Mouse (Mus musculus) kidney, embryonic 15.5 days (tissue): ENCODE measurements around the gene Slc26a6. TPM values are rescaled to one million over a fixed set of nuclear protein-coding genes. Genes with fewer than 3 reads are reported as not detected.

Experiments
- ATAC-seq: fragments of 200-750 bp; cut with Nextera tagmentation; replicated peaks from 2 replicates; pipeline ENCODE4 v1.8.0; 2017; ENCODE audit warnings: moderate TSS enrichment; ENCODE audit not compliant: low FRiP score
- H3K27ac ChIP-seq: fragments of 300-500 bp; sonication (generic); 2 replicates; pipeline ENCODE4 v1.5.1; 2015; ENCODE audit warnings: mild to moderate bottlenecking, inconsistent platforms
- H3K27me3 ChIP-seq: fragments of 300-500 bp; sonication (generic); 2 replicates; pipeline ENCODE4 v1.6.1; 2015; ENCODE audit warnings: inconsistent platforms
- H3K36me3 ChIP-seq: fragments of 300-500 bp; sonication (generic); 2 replicates; pipeline ENCODE4 v1.6.1; 2015; ENCODE audit warnings: inconsistent platforms
- H3K4me1 ChIP-seq: fragments of 300-500 bp; sonication (generic); 2 replicates; pipeline ENCODE4 v1.6.1; 2015; ENCODE audit warnings: inconsistent platforms
- H3K4me2 ChIP-seq: fragments of 300-500 bp; sonication (generic); 2 replicates; pipeline ENCODE4 v1.6.1; 2015; ENCODE audit warnings: moderate library complexity, mild to moderate bottlenecking, inconsistent platforms
- H3K4me3 ChIP-seq: fragments of 300-500 bp; sonication (generic); replicated peaks from 2 replicates; pipeline ENCODE4 v1.5.1; 2015; ENCODE audit warnings: mild to moderate bottlenecking, inconsistent platforms
- H3K9ac ChIP-seq: fragments of 300-500 bp; sonication (generic); 2 replicates; pipeline ENCODE4 v1.6.1; 2015; ENCODE audit warnings: mild to moderate bottlenecking, inconsistent platforms
- H3K9me3 ChIP-seq: fragments of 300-500 bp; sonication (generic); replicated peaks from 2 replicates; pipeline ENCODE4 v1.6.1; 2016; ENCODE audit warnings: inconsistent platforms
- WGBS: fragments of 180-500 bp; shearing (Covaris S2); methylation state at CpG from one replicate; pipeline ENCODE4 v1.1.7; 2015; ENCODE audit warnings: mixed read lengths; 5-methylcytosine and 5-hydroxymethylcytosine counted together
- polyA plus RNA-seq: library from polyadenylated mRNA; unstranded; fragments of >200 nt; fragmentation: Nextera tagmentation; extraction: Ambion mirVana; gene quantifications from 2 replicates; pipeline ENCODE4 v1.2.1, GENCODE M21; 2015

Slc26a6 gene
- polyA plus RNA-seq, 1 experiment from 2014 or later, result 15.2 TPM

DNA sequence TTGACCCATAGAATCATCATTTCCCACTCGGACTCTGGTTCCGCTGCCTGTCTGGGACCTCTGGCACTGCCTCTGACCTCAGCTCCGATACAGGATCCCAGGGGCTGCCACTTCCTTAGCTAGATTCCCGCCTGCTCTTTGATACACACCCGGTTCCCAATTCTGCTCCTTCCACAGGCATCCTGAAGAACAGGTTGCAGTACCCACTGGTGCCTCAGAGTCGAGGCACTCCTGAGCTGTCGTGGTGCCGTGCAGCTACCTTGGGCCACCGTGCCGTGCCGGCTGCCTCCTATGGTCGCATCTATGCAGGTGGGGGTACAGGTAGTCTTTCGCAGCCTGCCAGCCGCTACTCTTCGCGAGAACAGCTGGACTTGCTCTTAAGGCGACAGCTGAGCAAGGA, 4.7 kb upstream of the Slc26a6 start:
- Histone ChIP-seq H3K36me3 (no peaks in the 10 kb centered on the region), H3K9ac (no peak overlapping the region), H3K27me3 (peaks cover 3% of the 10 kb centered on the region; the same call in 1 of the 2 replicates), H3K9me3 (no peaks in the 10 kb centered on the region), H3K4me3 (no peak overlapping the region), H3K27ac (no peak overlapping the region), H3K4me1 (peaks cover 8% of the 10 kb centered on the region), H3K4me2 (no peak overlapping the region)
- 68% methylated on average over 17 of the region's 17 CpGs for WGBS
- no peak for ATAC-seq

DNA sequence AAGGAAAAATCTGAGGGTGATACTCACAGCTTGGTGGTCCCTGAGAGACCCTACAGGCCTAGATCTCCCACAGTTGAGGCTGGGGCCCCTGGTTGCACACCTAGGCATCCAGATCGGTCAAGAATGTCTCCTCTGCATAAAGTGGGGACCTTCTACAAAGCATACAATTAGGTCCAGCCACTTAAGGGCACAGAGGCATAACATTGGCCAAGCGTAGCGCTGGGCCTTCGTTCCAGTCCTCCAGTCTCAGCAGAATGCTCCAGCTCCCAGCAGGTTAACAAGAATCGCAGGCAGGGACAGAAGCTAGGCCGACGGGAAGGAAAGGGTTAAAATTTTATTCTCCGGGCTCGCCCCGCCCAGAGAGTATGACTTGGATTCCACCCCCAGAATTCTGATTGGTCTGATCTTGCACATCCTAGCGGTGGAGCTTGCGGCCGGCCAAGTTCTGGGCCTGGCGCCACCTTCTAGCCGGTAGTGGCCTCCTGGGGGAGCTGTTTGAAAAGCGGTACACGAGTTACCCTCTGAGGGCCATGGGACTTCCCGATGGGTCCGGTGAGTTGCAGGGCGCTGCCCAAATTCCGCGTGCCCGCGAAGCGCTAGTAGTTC, 655 bp downstream of the Slc26a6 start:
- Histone ChIP-seq H3K27ac (peak overlapping the region; percentile 90), H3K4me3 (peak overlapping the region; percentile 77), H3K9ac (peak overlapping the region; percentile 62), H3K36me3 (peaks cover 25% of the 10 kb centered on the region), H3K9me3 (no peaks in the 10 kb centered on the region), H3K4me2 (peak overlapping the region; percentile 91), H3K4me1 (peaks cover 21% of the 10 kb centered on the region), H3K27me3 (no peaks in the 10 kb centered on the region)
- peak; percentile 91 for ATAC-seq
- 2% methylated on average over 25 of the region's 25 CpGs for WGBS

DNA sequence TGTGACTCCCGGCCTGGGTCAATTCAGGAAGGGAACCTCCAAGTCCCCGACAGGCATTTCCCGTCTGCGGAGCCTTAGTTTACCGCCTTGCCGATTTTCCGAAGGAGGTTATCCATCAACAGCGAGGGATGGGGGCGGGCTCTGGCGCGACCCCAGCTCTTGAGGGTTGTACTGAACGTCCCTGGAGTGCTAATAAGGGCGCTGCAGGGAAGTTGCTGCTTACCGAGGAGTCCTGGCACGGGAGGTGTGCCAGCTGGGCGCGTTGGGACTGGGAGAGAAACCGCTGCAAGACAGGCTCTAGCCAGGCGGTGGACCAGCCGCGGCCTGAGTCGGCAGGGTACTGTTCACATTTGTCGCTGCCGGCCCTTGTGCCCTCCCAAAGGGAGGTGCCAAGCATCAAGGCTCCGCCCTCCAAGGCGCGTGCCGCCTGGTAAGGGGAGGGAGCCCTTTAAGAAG, 1.2 kb downstream of the Slc26a6 start:
- H3K27ac ChIP-seq, result peak overlapping the region; percentile 90
- peaks cover 28% of the 10 kb centered on the region for H3K36me3 ChIP-seq
- H3K4me3 ChIP-seq, result peak overlapping the region; percentile 77
- H3K27me3 ChIP-seq, result no peaks in the 10 kb centered on the region
- WGBS, result 0% methylated on average over 28 of the region's 28 CpGs
- peak overlapping the region; percentile 91 for H3K4me2 ChIP-seq
- ATAC-seq, result peak; percentile 88
- H3K9me3 ChIP-seq, result no peaks in the 10 kb centered on the region
- H3K4me1 ChIP-seq, result peaks cover 21% of the 10 kb centered on the region
- H3K9ac ChIP-seq, result peak overlapping the region; percentile 62

DNA sequence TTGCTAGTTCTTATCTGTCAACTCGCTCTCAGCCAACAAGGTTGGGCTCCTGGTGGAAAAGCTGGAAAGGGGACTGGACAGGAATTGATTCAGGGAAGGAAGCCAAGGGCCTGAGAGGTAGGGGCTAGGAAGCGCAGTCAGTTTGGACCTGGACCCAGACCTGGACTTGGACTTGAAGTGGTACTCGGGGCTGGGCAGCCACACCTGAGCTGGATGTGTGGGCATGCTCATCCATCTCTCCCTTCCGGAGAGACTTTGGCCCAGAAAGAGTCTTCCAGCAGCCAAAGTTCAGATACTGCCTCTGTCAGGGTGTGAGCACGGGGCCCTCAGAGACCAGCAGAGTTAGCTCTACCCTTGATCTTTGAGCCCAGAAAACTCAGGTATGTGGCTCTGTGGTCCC, 2.3 kb downstream of the Slc26a6 start:
- H3K9ac ChIP-seq, result no peak overlapping the region
- H3K4me2 ChIP-seq, result peak overlapping the region; percentile 91
- no peaks in the 10 kb centered on the region for H3K27me3 ChIP-seq
- no peaks in the 10 kb centered on the region for H3K9me3 ChIP-seq
- H3K27ac ChIP-seq, result no peak overlapping the region
- H3K4me3 ChIP-seq, result 0 out of 2 replicates have a peak overlapping the region, but pooled peaks have one; percentile 77
- peaks cover 21% of the 10 kb centered on the region for H3K4me1 ChIP-seq
- H3K36me3 ChIP-seq, result peaks cover 28% of the 10 kb centered on the region
- ATAC-seq, result no peak
- whole genome bisulfite sequencing, result 66% methylated on average over 5 of the region's 5 CpGs

DNA sequence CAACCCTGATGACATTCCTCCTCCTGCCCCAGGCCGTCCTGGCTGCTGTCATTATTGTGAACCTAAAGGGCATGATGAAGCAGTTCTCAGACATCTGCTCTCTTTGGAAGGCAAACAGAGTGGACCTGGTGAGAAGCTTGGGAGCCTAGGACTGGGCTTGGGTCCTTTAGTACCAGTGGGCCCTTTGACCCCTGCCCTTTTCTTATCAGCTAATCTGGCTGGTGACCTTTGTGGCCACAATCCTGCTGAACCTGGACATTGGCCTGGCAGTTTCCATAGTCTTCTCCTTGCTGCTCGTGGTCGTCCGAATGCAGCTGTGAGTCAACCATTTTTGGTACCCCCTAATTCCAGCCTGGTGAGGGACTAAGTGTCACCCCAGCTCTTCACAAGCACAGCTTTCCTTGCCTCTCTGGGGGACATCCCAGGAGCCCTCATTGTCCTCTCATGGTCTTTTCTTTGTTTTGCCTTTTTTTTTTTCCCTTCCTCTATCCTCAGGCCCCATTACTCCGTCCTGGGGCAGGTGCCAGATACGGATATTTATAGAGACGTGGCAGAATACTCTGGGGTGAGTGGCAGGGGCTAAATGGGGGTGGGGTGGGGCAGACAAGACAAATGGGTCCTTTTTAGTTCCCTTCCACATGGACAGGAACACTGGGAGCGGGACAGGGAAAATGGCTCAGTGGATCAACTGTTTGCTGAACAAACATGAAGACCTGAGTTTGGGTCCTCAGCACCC, 5.9 kb downstream of the Slc26a6 start:
- no peak for ATAC-seq
- peaks cover 39% of the 10 kb centered on the region for H3K36me3 ChIP-seq
- H3K4me2 ChIP-seq, result no peak overlapping the region
- H3K27me3 ChIP-seq, result no peaks in the 10 kb centered on the region
- H3K9me3 ChIP-seq, result no peaks in the 10 kb centered on the region
- no peak overlapping the region for H3K9ac ChIP-seq
- WGBS, result 80% methylated on average over 8 of the region's 8 CpGs
- peaks cover 9% of the 10 kb centered on the region; the same call in 1 of the 2 replicates for H3K4me1 ChIP-seq
- no peak overlapping the region for H3K27ac ChIP-seq
- H3K4me3 ChIP-seq, result no peak overlapping the region

DNA sequence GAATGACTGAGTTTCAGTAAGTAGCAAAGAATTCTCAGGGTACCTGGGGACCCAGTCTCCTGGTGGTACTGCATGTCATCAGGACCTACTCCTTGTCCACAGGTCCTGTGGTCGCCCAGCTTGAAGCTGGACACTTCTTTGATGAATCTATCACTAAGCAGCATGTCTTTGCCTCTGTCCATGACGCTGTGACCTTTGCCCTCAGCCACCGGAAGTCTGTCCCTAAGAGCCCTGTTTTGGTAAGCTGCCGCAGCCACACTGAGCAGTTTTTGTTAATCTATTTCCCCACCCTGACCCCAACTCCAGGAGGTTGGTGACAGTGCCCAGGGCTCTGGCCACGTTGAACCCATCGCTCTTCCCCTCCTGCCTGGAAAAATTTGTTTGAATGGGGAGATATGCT, 59.2 kb downstream of the Slc26a6 start:
- Histone ChIP-seq H3K4me1 (no peaks in the 10 kb centered on the region), H3K27ac (no peak overlapping the region), H3K4me3 (no peak overlapping the region), H3K27me3 (no peaks in the 10 kb centered on the region), H3K9me3 (no peaks in the 10 kb centered on the region), H3K9ac (no peak overlapping the region), H3K36me3 (no peaks in the 10 kb centered on the region), H3K4me2 (no peak overlapping the region)
- ATAC-seq, result no peak
- 66% methylated on average over 6 of the region's 6 CpGs for WGBS

DNA sequence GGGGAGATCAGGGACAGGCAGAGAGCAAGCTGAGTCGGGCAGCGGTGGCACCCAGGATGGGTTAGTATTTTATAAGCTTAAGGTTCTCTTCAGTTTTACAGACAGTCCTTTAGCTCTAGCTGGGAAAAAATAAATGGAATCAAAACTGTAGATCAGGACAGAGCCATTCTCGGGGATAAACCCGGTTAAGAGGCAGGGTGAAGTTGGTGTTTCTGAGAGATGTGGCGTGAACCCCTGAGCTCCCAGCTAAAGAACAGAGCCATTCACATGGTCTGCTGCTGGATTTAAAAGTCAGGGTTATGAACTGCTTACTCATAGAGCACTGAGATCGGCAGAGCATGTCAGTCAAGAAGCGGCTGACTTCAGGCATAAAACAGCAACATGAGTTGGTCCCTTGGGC, 60.1 kb downstream of the Slc26a6 start:
- no peak overlapping the region for H3K9ac ChIP-seq
- no peak overlapping the region for H3K27ac ChIP-seq
- H3K4me1 ChIP-seq, result no peaks in the 10 kb centered on the region
- no peaks in the 10 kb centered on the region for H3K27me3 ChIP-seq
- 77% methylated on average over 7 of the region's 7 CpGs for WGBS
- no peak for ATAC-seq
- no peaks in the 10 kb centered on the region for H3K9me3 ChIP-seq
- no peak overlapping the region for H3K4me2 ChIP-seq
- no peak overlapping the region for H3K4me3 ChIP-seq
- no peaks in the 10 kb centered on the region for H3K36me3 ChIP-seq

DNA sequence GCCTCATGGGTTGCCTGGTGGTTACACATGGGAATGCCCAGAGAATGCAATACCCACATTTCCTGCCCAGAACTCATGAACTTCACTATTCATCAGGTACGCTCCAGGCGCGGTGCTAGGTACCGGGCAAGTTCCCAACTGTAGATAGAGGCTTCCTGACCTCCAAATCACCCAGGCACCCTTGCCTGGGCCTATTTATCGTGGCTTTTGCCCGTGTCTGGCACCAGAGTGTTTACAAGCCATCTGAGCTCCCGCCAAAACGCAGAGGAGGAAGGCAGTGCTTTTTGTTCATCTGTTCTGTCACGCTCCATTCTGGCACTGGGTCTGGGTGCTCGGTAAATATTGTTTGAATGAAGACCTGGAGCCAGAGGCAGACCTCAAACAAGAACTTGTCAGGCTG, 60.5 kb downstream of the Slc26a6 start:
- no peak overlapping the region for H3K9ac ChIP-seq
- no peaks in the 10 kb centered on the region for H3K36me3 ChIP-seq
- H3K9me3 ChIP-seq, result no peaks in the 10 kb centered on the region
- H3K4me2 ChIP-seq, result no peak overlapping the region
- ATAC-seq, result no peak
- no peak overlapping the region for H3K4me3 ChIP-seq
- H3K4me1 ChIP-seq, result no peaks in the 10 kb centered on the region
- no peak overlapping the region for H3K27ac ChIP-seq
- no peaks in the 10 kb centered on the region for H3K27me3 ChIP-seq
- 82% methylated on average over 10 of the region's 10 CpGs for WGBS

DNA sequence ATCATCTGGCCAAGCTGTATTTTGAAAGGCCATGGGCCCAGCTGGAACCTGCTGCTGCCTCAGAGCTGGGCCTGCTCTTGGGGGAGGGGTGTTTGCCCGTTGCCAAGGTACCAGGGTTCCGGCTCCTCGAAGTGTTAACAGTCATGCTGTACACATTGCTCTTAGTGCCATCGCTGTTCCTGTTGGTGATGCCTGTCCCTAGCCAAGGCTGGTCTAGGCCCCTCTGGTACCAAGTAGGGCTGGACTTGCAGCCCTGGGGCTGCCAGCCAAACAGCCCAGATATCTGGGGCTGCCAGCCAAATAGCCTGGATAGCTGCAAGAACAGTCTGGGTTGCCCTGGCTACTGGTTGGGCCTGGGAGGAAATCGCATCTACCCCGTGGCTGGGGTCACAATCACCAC, 61.4 kb downstream of the Slc26a6 start, which contains the start of gene Tmem89:
Gene Tmem89 (plus strand): TSS at position 129 of the 400 bp plus-strand sequence.
- ATAC-seq, result no peak
- 75% methylated on average over 6 of the region's 6 CpGs for WGBS
- H3K9ac ChIP-seq, result no peak within 1 kb of the TSS
- no peak within 1 kb of the TSS for H3K27ac ChIP-seq
- no peaks in the 10 kb centered on the region for H3K9me3 ChIP-seq
- H3K4me3 ChIP-seq, result no peak within 1 kb of the TSS
- H3K36me3 ChIP-seq, result no peaks in the 10 kb centered on the region
- no peaks in the 10 kb centered on the region for H3K4me1 ChIP-seq
- no peaks in the 10 kb centered on the region for H3K27me3 ChIP-seq
- no peak within 1 kb of the TSS for H3K4me2 ChIP-seq

DNA sequence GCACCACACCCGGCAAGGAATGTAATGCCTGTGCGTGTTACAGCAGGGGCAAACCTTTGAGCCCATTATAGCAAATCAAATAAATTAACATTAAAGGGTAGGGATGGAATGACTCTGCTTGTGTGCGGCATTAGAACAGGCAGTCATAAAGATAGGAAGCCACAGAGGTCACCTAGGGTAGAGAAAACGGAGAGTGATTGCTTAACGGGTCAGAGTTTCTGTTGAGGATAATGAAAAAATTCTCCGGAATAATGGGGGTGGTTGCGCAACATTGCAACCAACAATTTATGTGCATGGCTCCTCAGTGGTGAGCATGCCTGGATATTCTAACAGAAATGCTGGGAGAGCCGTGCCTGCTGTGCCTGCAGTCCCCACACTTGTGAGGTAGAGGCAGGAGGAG, 72.8 kb downstream of the Slc26a6 start:
- no peaks in the 10 kb centered on the region for H3K36me3 ChIP-seq
- no peak overlapping the region for H3K27ac ChIP-seq
- H3K4me3 ChIP-seq, result no peak overlapping the region
- WGBS, result 46% methylated on average over 8 of the region's 8 CpGs
- 0 out of 2 replicates have a peak, but pooled peaks cover 5% of the 10 kb centered on the region for H3K4me1 ChIP-seq
- no peaks in the 10 kb centered on the region for H3K27me3 ChIP-seq
- ATAC-seq, result no peak
- no peak overlapping the region for H3K4me2 ChIP-seq
- H3K9me3 ChIP-seq, result no peaks in the 10 kb centered on the region
- no peak overlapping the region for H3K9ac ChIP-seq

DNA sequence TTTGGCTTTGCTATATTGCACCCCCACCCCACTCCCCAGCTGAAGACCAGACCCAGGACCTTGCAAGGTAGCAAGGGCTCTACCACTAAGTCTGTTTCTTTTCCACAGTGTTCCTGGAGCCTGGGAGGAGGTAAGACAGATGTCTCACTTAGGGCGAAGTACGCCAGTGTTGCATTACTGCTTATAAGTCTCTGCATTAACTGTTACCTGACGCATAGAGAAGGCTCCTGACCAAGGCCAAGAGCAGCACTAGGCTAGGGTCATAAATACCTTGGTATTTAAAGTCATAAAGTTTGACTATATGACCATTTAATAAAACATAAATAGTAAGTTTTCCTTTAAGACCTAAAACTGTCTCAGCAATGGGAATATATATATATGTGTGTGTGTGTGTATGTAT, 75.3 kb downstream of the Slc26a6 start:
- H3K4me2 ChIP-seq, result no peak overlapping the region
- H3K9me3 ChIP-seq, result no peaks in the 10 kb centered on the region
- no peaks in the 10 kb centered on the region for H3K27me3 ChIP-seq
- no peak overlapping the region for H3K27ac ChIP-seq
- no peak overlapping the region for H3K4me3 ChIP-seq
- H3K9ac ChIP-seq, result no peak overlapping the region
- 0 out of 2 replicates have a peak, but pooled peaks cover 5% of the 10 kb centered on the region for H3K4me1 ChIP-seq
- ATAC-seq, result no peak
- 82% methylated on average over 3 of the region's 3 CpGs for WGBS
- H3K36me3 ChIP-seq, result no peaks in the 10 kb centered on the region

DNA sequence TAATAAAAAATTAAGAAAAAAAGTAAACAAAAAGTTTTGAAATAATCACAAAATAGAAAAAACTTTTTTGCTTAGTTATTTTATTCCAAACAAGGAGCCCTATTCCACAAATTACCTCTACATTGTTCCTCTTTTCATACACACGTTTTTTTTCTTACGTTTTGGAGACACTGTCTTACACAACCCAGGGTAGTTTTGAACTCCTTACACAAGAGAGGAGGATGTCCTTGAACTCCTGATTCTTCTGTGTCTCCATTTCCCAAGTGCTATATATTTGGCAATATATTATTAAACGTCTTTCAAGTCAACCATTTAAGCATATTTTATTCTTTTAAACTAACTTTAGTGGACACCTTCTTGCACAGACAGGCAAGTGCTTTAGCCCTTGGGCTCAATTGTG, 82.9 kb downstream of the Slc26a6 start:
- ATAC-seq, result no peak
- H3K4me3 ChIP-seq, result peak overlapping the region; percentile 67

More for the DNA sequence above, 82.9 kb downstream of the Slc26a6 start:
- 16% methylated on average over 3 of the region's 3 CpGs for WGBS
- Histone ChIP-seq H3K36me3 (peaks cover 30% of the 10 kb centered on the region), H3K4me2 (peak overlapping the region; percentile 64), H3K9ac (no peak overlapping the region), H3K4me1 (peaks cover 5% of the 10 kb centered on the region), H3K27ac (no peak overlapping the region), H3K9me3 (no peaks in the 10 kb centered on the region), H3K27me3 (no peaks in the 10 kb centered on the region)
